Mouse (Mus musculus): ENCODE measurements around the gene Unc93b1.
"Not testable (repeated sequence)": the region's sequence is repeated elsewhere in the genome, so short reads cannot be mapped to it uniquely, and the experiment has no call there.

The Unc93b1 gene

GRCm38 (mm10) chr19:3946715-3947114 is 11.7 kb downstream of the Unc93b1 start:
- in situ Hi-C loops (cut with MboI, MseI): no loop called here

GRCm38 (mm10) chr19:3947813-3948212 is 12.8 kb downstream of the Unc93b1 start:
- in situ Hi-C loops (cut with MboI, MseI): no loop called here

GRCm38 (mm10) chr19:3948546-3948945 is 13.6 kb downstream of the Unc93b1 start:
- in situ Hi-C loops (cut with MboI, MseI): no loop called here

GRCm38 (mm10) chr19:3950331-3950730 is 15.3 kb downstream of the Unc93b1 start:
- in situ Hi-C loops (cut with MboI, MseI): no loop called here

- in situ Hi-C loops (cut with MboI, MseI): no loop called here
These were observed 16.5 kb downstream of the Unc93b1 start for GRCm38 (mm10) chr19:3951461-3951860.

- in situ Hi-C loops (cut with MboI, MseI): no loop called here
These were observed 17.1 kb downstream of the Unc93b1 start for GRCm38 (mm10) chr19:3952099-3952498.

- in situ Hi-C loops (cut with MboI, MseI): no loop called here
These were observed 20.0 kb downstream of the Unc93b1 start for GRCm38 (mm10) chr19:3955033-3955432.

- in situ Hi-C loops (cut with MboI, MseI): no loop called here
These were observed 20.8 kb downstream of the Unc93b1 start for GRCm38 (mm10) chr19:3955804-3956203.

- in situ Hi-C loops (cut with MboI, MseI): not testable (repeated sequence)
These were observed 22.5 kb downstream of the Unc93b1 start for GRCm38 (mm10) chr19:3957296-3958036.

GRCm38 (mm10) chr19:3958470-3958869 is 23.5 kb downstream of the Unc93b1 start, which contains the start of gene Aldh3b3:
TSS of gene Aldh3b3 (plus strand) at chr19:3958645.
- in situ Hi-C loops (cut with MboI, MseI): no loop called here

- in situ Hi-C loops (cut with MboI, MseI): no loop called here
These were observed 24.0 kb downstream of the Unc93b1 start for GRCm38 (mm10) chr19:3959030-3959429.

GRCm38 (mm10) chr19:3960211-3960610 is 25.2 kb downstream of the Unc93b1 start:
- in situ Hi-C loops (cut with MboI, MseI): no loop called here

- in situ Hi-C loops (cut with MboI, MseI): not testable (repeated sequence)
These were observed 26.8 kb downstream of the Unc93b1 start for GRCm38 (mm10) chr19:3961805-3962204.

- in situ Hi-C loops (cut with MboI, MseI): no loop called here
These were observed 27.5 kb downstream of the Unc93b1 start for GRCm38 (mm10) chr19:3962469-3962868.

- in situ Hi-C loops (cut with MboI, MseI): no loop called here
These were observed 29.0 kb downstream of the Unc93b1 start for GRCm38 (mm10) chr19:3964030-3964429.

- in situ Hi-C loops (cut with MboI, MseI): no loop called here
These were observed 31.5 kb downstream of the Unc93b1 start for GRCm38 (mm10) chr19:3966330-3967075.

GRCm38 (mm10) chr19:3967258-3967657 is 32.3 kb downstream of the Unc93b1 start:
- in situ Hi-C loops (cut with MboI, MseI): no loop called here

- in situ Hi-C loops (cut with MboI, MseI): no loop called here
These were observed 37.2 kb downstream of the Unc93b1 start, which contains the start of gene Aldh3b2 for GRCm38 (mm10) chr19:3972229-3972628. TSS of gene Aldh3b2 (plus strand) at chr19:3972328.

GRCm38 (mm10) chr19:3974608-3975007 is 39.6 kb downstream of the Unc93b1 start:
- in situ Hi-C loops (cut with MboI, MseI): not testable (repeated sequence)

- in situ Hi-C loops (cut with MboI, MseI): no loop called here
These were observed 40.9 kb downstream of the Unc93b1 start for GRCm38 (mm10) chr19:3975866-3976265.

GRCm38 (mm10) chr19:3980309-3980708 is 45.3 kb downstream of the Unc93b1 start:
- in situ Hi-C loops (cut with MboI, MseI): no loop called here

- in situ Hi-C loops (cut with MboI, MseI): no loop called here
These were observed 45.9 kb downstream of the Unc93b1 start for GRCm38 (mm10) chr19:3980917-3981316.
